Mouse (Mus musculus) heart, postnatal 0 days (tissue): ENCODE data around the gene Svs5.

Experiments used
- CTCF ChIP-seq: IDR thresholded peaks from 2 replicates; pipeline ENCODE4 v1.5.1; 2016; ENCODE audit warnings: antibody characterized with exemption, control low read depth, low read depth
- EP300 ChIP-seq: IDR thresholded peaks from 2 replicates; pipeline ENCODE4 v1.6.1; 2016; ENCODE audit warnings: antibody characterized with exemption, low read depth

DNA sequence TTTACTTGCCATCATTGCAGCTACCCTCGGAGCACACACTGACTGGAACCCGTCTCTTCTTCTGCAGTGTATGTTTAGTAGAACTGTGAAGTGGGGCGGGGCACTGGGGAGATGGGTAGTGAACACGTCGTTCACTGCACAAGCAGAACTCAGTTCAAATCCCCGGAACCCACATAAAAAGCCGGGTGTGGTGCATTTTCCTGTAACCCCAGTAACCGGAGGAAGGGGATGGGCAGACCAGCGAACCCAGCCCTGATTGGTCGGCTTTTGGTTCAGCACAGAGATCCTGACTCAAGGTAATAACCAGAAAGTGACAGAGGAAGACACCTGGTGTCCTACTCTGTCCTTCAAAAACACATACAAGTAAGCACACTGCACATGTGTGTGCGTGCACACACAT is 20.8 kb downstream of the Svs5 start:
- no peak for TF ChIP-seq CTCF
- no peak for TF ChIP-seq EP300
